Mouse (Mus musculus): ENCODE data around the gene Nacc1.

- TF ChIP-seq CTCF (IDR thresholded peaks at IDR 0.05; ENCODE audit: borderline replicate concordance, control insufficient read depth, extremely low read depth, insufficient read depth, low read length, poor library complexity): no peak
- TF ChIP-seq POLR2A (IDR thresholded peaks at IDR 0.05; ENCODE audit: control insufficient read depth, extremely low read depth, insufficient read depth, low read length, poor library complexity): no peak
These were observed 53.6 kb downstream of the Nacc1 start for GRCm38 (mm10) chr8:84633841-84634584.

Data from thymus, adult 2 months (tissue).